Mouse (Mus musculus): ENCODE results near the gene Grb7.

DNA sequence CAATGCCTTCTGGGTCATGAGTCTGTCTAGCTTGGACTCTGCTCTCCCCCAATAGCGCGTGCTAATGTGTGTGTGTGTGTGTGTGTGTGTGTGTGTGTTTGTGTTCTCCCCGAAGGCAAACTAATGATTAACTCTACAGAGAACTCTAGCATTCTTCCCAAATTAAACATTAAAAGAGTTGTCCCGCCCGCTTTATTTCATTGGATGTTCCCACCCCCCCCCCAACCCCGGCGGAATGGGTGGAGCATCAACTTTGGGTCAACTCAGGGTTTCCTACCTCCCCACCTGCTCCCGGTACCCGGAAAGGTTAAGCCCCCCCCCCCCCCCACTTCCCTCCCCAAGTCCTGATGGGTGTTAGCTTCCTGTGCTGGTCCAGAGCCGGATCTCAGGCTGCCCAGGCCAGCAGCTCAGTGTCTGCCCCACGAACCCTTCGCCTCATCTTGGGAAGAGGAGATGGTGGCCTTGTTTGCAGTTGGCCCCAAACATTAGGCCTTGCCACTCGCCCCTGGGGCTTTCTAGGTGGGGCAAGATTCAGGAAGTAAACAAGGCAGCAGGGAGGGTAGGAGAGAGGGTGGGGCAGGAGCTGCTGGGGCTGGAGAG lies 2.1 kb downstream of the Grb7 start:
- no peak for TF ChIP-seq CTCF (IDR thresholded peaks at IDR 0.05; ENCODE audit: control insufficient read depth, insufficient read depth, low read length)
- no peak for TF ChIP-seq POLR2A (IDR thresholded peaks at IDR 0.05; ENCODE audit: borderline replicate concordance, control insufficient read depth, low read depth, low read length)

Data from bone marrow, adult 2 months (tissue).